Mouse (Mus musculus) lung, embryonic 14.5 days (tissue): ENCODE measurements around the gene Entpd6. TPM values are rescaled to one million over a fixed set of nuclear protein-coding genes. Genes with fewer than 3 reads are reported as not detected.

Source experiments
- ATAC-seq: fragments of 200-750 bp; cut with Nextera tagmentation; 2 replicates; pipeline ENCODE4 v1.8.0; 2017; ENCODE audit warnings: mild to moderate bottlenecking, moderate TSS enrichment, moderate library complexity; ENCODE audit not compliant: insufficient read depth
- DNase-seq: peaks from one replicate; pipeline ENCODE4 v3.0.0-alpha.2; 2015
- H3K27ac ChIP-seq: fragments of 300-500 bp; sonication (generic); 2 replicates; pipeline ENCODE4 v1.5.1; 2014; ENCODE audit warnings: low read depth, mild to moderate bottlenecking, moderate library complexity
- H3K27me3 ChIP-seq: fragments of 300-500 bp; sonication (generic); 2 replicates; pipeline ENCODE4 v1.6.1; 2014; ENCODE audit warnings: low read length, control low read depth; ENCODE audit not compliant: insufficient read depth
- H3K36me3 ChIP-seq: fragments of 300-500 bp; sonication (generic); 2 replicates; pipeline ENCODE4 v1.6.1; 2014; ENCODE audit warnings: control low read depth; ENCODE audit not compliant: insufficient read depth
- H3K4me1 ChIP-seq: fragments of 300-500 bp; sonication (generic); 2 replicates; pipeline ENCODE4 v1.6.1; 2014; ENCODE audit warnings: antibody characterized with exemption, control low read depth; ENCODE audit not compliant: insufficient read depth
- H3K4me2 ChIP-seq: fragments of 300-500 bp; sonication (generic); 2 replicates; pipeline ENCODE4 v1.6.1; 2014; ENCODE audit warnings: mild to moderate bottlenecking
- H3K4me3 ChIP-seq: fragments of 300-500 bp; sonication (generic); 2 replicates; pipeline ENCODE4 v1.5.1; 2014; ENCODE audit warnings: low read depth, low read length
- H3K9ac ChIP-seq: fragments of 300-500 bp; sonication (generic); 2 replicates; pipeline ENCODE4 v1.6.1; 2014
- H3K9me3 ChIP-seq: fragments of 300-500 bp; sonication (generic); 2 replicates; pipeline ENCODE4 v1.6.1; 2016; ENCODE audit warnings: low read depth, low read length, control low read depth
- CTCF ChIP-seq: IDR thresholded peaks from 2 replicates; pipeline ENCODE4 v1.5.1; 2016; ENCODE audit warnings: antibody characterized with exemption, low read depth
- WGBS: fragments of 180-500 bp; shearing (Covaris S2); extraction: QIAGEN DNeasy Blood & Tissue Kit; methylation state at CpG from one replicate; pipeline ENCODE4 v1.1.7; 2014; 5-methylcytosine and 5-hydroxymethylcytosine counted together
- polyA plus RNA-seq: library from polyadenylated mRNA; unstranded; fragments of >200 nt; fragmentation: Nextera tagmentation; extraction: Ambion mirVana; gene quantifications from 2 replicates; pipeline ENCODE4 v1.2.1, GENCODE M21; 2014

Entpd6 gene
- polyA plus RNA-seq, 1 experiment from 2014 or later = 33.7 TPM

GRCm38 (mm10) chr2:150808812-150809211, 60.0 kb downstream of the Entpd6 start:
- Histone ChIP-seq H3K4me3 (no peak overlapping the region), H3K9ac (no peak overlapping the region), H3K4me2 (no peak overlapping the region), H3K4me1 (no peaks in the 10 kb centered on the region), H3K27ac (no peak overlapping the region), H3K27me3 (no peaks in the 10 kb centered on the region), H3K36me3 (peaks cover 88% of the 10 kb centered on the region), H3K9me3 (no peaks in the 10 kb centered on the region)
- 92% methylated on average over 6 of the region's 6 CpGs for WGBS
- DNase-seq = no peak
- ATAC-seq = no peak
- no peak for TF ChIP-seq CTCF

GRCm38 (mm10) chr2:150810603-150811002, 61.8 kb downstream of the Entpd6 start:
- H3K27me3 ChIP-seq = no peaks in the 10 kb centered on the region
- H3K9me3 ChIP-seq = no peaks in the 10 kb centered on the region
- H3K36me3 ChIP-seq = peaks cover 96% of the 10 kb centered on the region
- ATAC-seq (no peak), DNase-seq (no peak)
- H3K4me1 ChIP-seq = no peaks in the 10 kb centered on the region
- H3K4me3 ChIP-seq = no peak overlapping the region
- no peak for TF ChIP-seq CTCF
- no peak overlapping the region for H3K9ac ChIP-seq
- no peak overlapping the region for H3K4me2 ChIP-seq
- no peak overlapping the region for H3K27ac ChIP-seq
- 76% methylated on average over 5 of the region's 5 CpGs for WGBS

- Histone ChIP-seq H3K27ac (no peak overlapping the region), H3K4me1 (no peaks in the 10 kb centered on the region), H3K9ac (no peak overlapping the region), H3K4me2 (no peak overlapping the region), H3K9me3 (no peaks in the 10 kb centered on the region), H3K4me3 (no peak overlapping the region), H3K36me3 (peaks cover 94% of the 10 kb centered on the region), H3K27me3 (no peaks in the 10 kb centered on the region)
- 91% methylated on average over 6 of the region's 6 CpGs for WGBS
- ATAC-seq (no peak), DNase-seq (no peak)
- no peak for TF ChIP-seq CTCF
Observed at GRCm38 (mm10) chr2:150812816-150813215, 64.0 kb downstream of the Entpd6 start.

- Histone ChIP-seq H3K36me3 (peaks cover 91% of the 10 kb centered on the region), H3K4me1 (no peaks in the 10 kb centered on the region), H3K4me2 (no peak overlapping the region), H3K9ac (no peak overlapping the region), H3K4me3 (no peak overlapping the region), H3K27ac (no peak overlapping the region), H3K27me3 (no peaks in the 10 kb centered on the region), H3K9me3 (no peaks in the 10 kb centered on the region)
- TF ChIP-seq CTCF = no peak
- ATAC-seq = no peak
- WGBS = 93% methylated on average over 18 of the region's 18 CpGs
- DNase-seq = no peak
Observed at GRCm38 (mm10) chr2:150816676-150817402, 68.0 kb downstream of the Entpd6 start.

- no peaks in the 10 kb centered on the region for H3K4me1 ChIP-seq
- ATAC-seq (no peak), DNase-seq (no peak)
- no peak overlapping the region for H3K4me3 ChIP-seq
- peaks cover 83% of the 10 kb centered on the region for H3K36me3 ChIP-seq
- TF ChIP-seq CTCF = no peak
- no peak overlapping the region for H3K4me2 ChIP-seq
- H3K9me3 ChIP-seq = no peaks in the 10 kb centered on the region
- no peak overlapping the region for H3K9ac ChIP-seq
- WGBS = 90% methylated on average over 8 of the region's 8 CpGs
- no peaks in the 10 kb centered on the region for H3K27me3 ChIP-seq
- H3K27ac ChIP-seq = no peak overlapping the region
Observed at GRCm38 (mm10) chr2:150818742-150819141, 69.9 kb downstream of the Entpd6 start.

- no peak for ATAC-seq
- WGBS = 82% methylated on average over 8 of the region's 8 CpGs
Observed at GRCm38 (mm10) chr2:150820720-150821119, 71.9 kb downstream of the Entpd6 start.

More at GRCm38 (mm10) chr2:150820720-150821119, 71.9 kb downstream of the Entpd6 start:
- no peak for DNase-seq
- no peak for TF ChIP-seq CTCF
- Histone ChIP-seq H3K36me3 (peaks cover 83% of the 10 kb centered on the region), H3K4me2 (no peak overlapping the region), H3K9me3 (no peaks in the 10 kb centered on the region), H3K27ac (no peak overlapping the region), H3K9ac (no peak overlapping the region), H3K27me3 (no peaks in the 10 kb centered on the region), H3K4me3 (no peak overlapping the region), H3K4me1 (no peaks in the 10 kb centered on the region)

Other genes with a start within 250 kb of the Entpd6 start
- gene Cst7, start 178.6 kb upstream of the Entpd6 start, polyA plus RNA-seq = 0.32 and 0.39 TPM in 2 replicates
- 48.2 and 51.0 TPM in 2 replicates for gene Apmap, start 140.5 kb upstream of the Entpd6 start, polyA plus RNA-seq
- 5.3 and 5.9 TPM in 2 replicates for gene Acss1, start 80.5 kb upstream of the Entpd6 start, polyA plus RNA-seq
- gene Vsx1, start 59.7 kb upstream of the Entpd6 start, polyA plus RNA-seq = not detected in 2 replicates
- gene Pygb, start 37.7 kb downstream of the Entpd6 start, polyA plus RNA-seq = 52.6 and 58.3 TPM in 2 replicates
- gene Abhd12, start 155.7 kb downstream of the Entpd6 start, polyA plus RNA-seq = 59.2 and 67.2 TPM in 2 replicates
- gene Gins1, start 156.4 kb downstream of the Entpd6 start, polyA plus RNA-seq = 55.4 and 58.1 TPM in 2 replicates